Mouse (Mus musculus) myocyte (in vitro differentiated cells): ENCODE results near the gene Samhd1.

Experiments used
- CEBPB ChIP-seq: IDR thresholded peaks from 2 replicates; pipeline ENCODE4 v1.6.1; 2011; ENCODE audit warnings: mild to moderate bottlenecking, moderate library complexity; ENCODE audit not compliant: poor library complexity, insufficient read depth, severe bottlenecking
- E2F4 ChIP-seq: IDR thresholded peaks from one replicate; pipeline ENCODE4 v1.6.1; 2011; ENCODE audit warnings: mild to moderate bottlenecking, control low read depth, moderate library complexity; ENCODE audit not compliant: insufficient read depth
- MAX ChIP-seq: IDR thresholded peaks from one replicate; pipeline ENCODE4 v1.6.1; 2011; ENCODE audit warnings: low read depth, mild to moderate bottlenecking, control low read depth
- MYOD1 ChIP-seq, 3 experiments: IDR thresholded peaks; one replicate each; pipeline ENCODE4 v1.6.1; 2011; ENCODE audit warnings: control low read depth in 2 of 3, low read depth in 2 of 3, mild to moderate bottlenecking in 2 of 3, moderate library complexity in 1 of 3; ENCODE audit not compliant: insufficient read length in 2 of 3, control insufficient read depth in 1 of 3
- MYOG ChIP-seq, 3 experiments: IDR thresholded peaks; one replicate each; pipeline ENCODE4 v1.6.1; 2011; ENCODE audit warnings: control low read depth in 2 of 3, low read depth in 2 of 3, mild to moderate bottlenecking in 2 of 3; ENCODE audit not compliant: insufficient read length in 2 of 3, control insufficient read depth in 1 of 3, insufficient read depth in 1 of 3
- POLR2A ChIP-seq: IDR thresholded peaks from one replicate; pipeline ENCODE4 v1.6.1; 2011; ENCODE audit warnings: low read depth, mild to moderate bottlenecking, control low read depth, moderate library complexity; ENCODE audit not compliant: insufficient read length
- POLR2AphosphoS2 ChIP-seq: IDR thresholded peaks from one replicate; pipeline ENCODE4 v1.6.1; 2011; ENCODE audit warnings: low read depth, control low read depth; ENCODE audit not compliant: insufficient read length
- REST ChIP-seq: IDR thresholded peaks from one replicate; pipeline ENCODE4 v1.6.1; 2011; ENCODE audit warnings: mild to moderate bottlenecking, control low read depth, moderate library complexity; ENCODE audit not compliant: insufficient read depth, insufficient read length
- TCF12 ChIP-seq: IDR thresholded peaks from one replicate; pipeline ENCODE4 v1.6.1; 2011; ENCODE audit warnings: mild to moderate bottlenecking, control low read depth; ENCODE audit not compliant: poor library complexity, insufficient read depth, severe bottlenecking
- USF1 ChIP-seq: IDR thresholded peaks from one replicate; pipeline ENCODE4 v1.6.1; 2011; ENCODE audit warnings: low read depth, mild to moderate bottlenecking, control low read depth, moderate library complexity

GRCm38 (mm10) chr2:157075685-157076084 lies 59.4 kb downstream of the Samhd1 start:
- no peak for TF ChIP-seq POLR2A
- no peak for TF ChIP-seq MYOG (IDR thresholded peaks at IDR 0.05; ENCODE audit: control insufficient read depth in 1 of 3, insufficient read depth in 1 of 3, insufficient read length in 2 of 3, low read depth in 2 of 3)
- no peak for TF ChIP-seq MYOD1 (IDR thresholded peaks at IDR 0.05; ENCODE audit: control insufficient read depth in 1 of 3, insufficient read length in 2 of 3, low read depth in 2 of 3)
- TF ChIP-seq MAX = no peak
- no peak for TF ChIP-seq E2F4
- no peak for TF ChIP-seq CEBPB
- TF ChIP-seq TCF12 = no peak
- no peak for TF ChIP-seq POLR2AphosphoS2
- no peak for TF ChIP-seq USF1
- TF ChIP-seq REST = no peak
